Mouse (Mus musculus): ENCODE measurements around the gene Popdc2. TPM values are rescaled to one million over a fixed set of nuclear protein-coding genes. Genes with fewer than 3 reads are reported as not detected.
A peak's percentile ranks its signal among the peaks of the same experiment; 100 is the strongest.

Popdc2 gene
- total RNA-seq, 2 experiments from 2014 or later, result 0.23 to 0.42 TPM

GRCm38 (mm10) chr16:38376163-38376840, 14.3 kb downstream of the Popdc2 start:
- peak; percentile 58 to 66 for DNase-seq (ENCODE audit: low spot score in 2 of 2)

- no peak for DNase-seq (ENCODE audit: low spot score in 2 of 2)
Measured at GRCm38 (mm10) chr16:38376841-38377249, 14.8 kb downstream of the Popdc2 start.

GRCm38 (mm10) chr16:38377546-38377945, 15.5 kb downstream of the Popdc2 start:
- no peak for DNase-seq (ENCODE audit: low spot score in 2 of 2)

- no peak for DNase-seq (ENCODE audit: low spot score in 2 of 2)
Measured at GRCm38 (mm10) chr16:38378591-38378990, 16.6 kb downstream of the Popdc2 start.

- DNase-seq (ENCODE audit: low spot score in 2 of 2), result no peak
Measured at GRCm38 (mm10) chr16:38379088-38379487, 17.1 kb downstream of the Popdc2 start.

GRCm38 (mm10) chr16:38379493-38379892, 17.5 kb downstream of the Popdc2 start:
- no peak for DNase-seq (ENCODE audit: low spot score in 2 of 2)

GRCm38 (mm10) chr16:38379926-38380325, 17.9 kb downstream of the Popdc2 start:
- DNase-seq (ENCODE audit: low spot score in 2 of 2), result no peak

GRCm38 (mm10) chr16:38383683-38384082, 21.7 kb downstream of the Popdc2 start:
- no peak for DNase-seq (ENCODE audit: low spot score in 2 of 2)

GRCm38 (mm10) chr16:38385184-38385634, 23.2 kb downstream of the Popdc2 start:
- DNase-seq (ENCODE audit: low spot score in 2 of 2), result no peak

- DNase-seq (ENCODE audit: low spot score in 2 of 2), result no peak
Measured at GRCm38 (mm10) chr16:38385700-38386099, 23.7 kb downstream of the Popdc2 start.

- DNase-seq (ENCODE audit: low spot score in 2 of 2), result no peak
Measured at GRCm38 (mm10) chr16:38387389-38387788, 25.4 kb downstream of the Popdc2 start.

GRCm38 (mm10) chr16:38388757-38389156, 26.7 kb downstream of the Popdc2 start:
- DNase-seq (ENCODE audit: low spot score in 2 of 2), result no peak

- no peak for DNase-seq (ENCODE audit: low spot score in 2 of 2)
Measured at GRCm38 (mm10) chr16:38389284-38389893, 27.4 kb downstream of the Popdc2 start.

- no peak for DNase-seq (ENCODE audit: low spot score in 2 of 2)
Measured at GRCm38 (mm10) chr16:38390322-38390721, 28.3 kb downstream of the Popdc2 start.

- DNase-seq (ENCODE audit: low spot score in 2 of 2), result no peak
Measured at GRCm38 (mm10) chr16:38392126-38392894, 30.3 kb downstream of the Popdc2 start.

GRCm38 (mm10) chr16:38394191-38394618, 32.2 kb downstream of the Popdc2 start:
- no peak for DNase-seq (ENCODE audit: low spot score in 2 of 2)

GRCm38 (mm10) chr16:38395060-38395730, 33.2 kb downstream of the Popdc2 start:
- no peak for DNase-seq (ENCODE audit: low spot score in 2 of 2)

- peak; percentile 25 to 37 for DNase-seq (ENCODE audit: low spot score in 2 of 2)
Measured at GRCm38 (mm10) chr16:38396155-38396554, 34.1 kb downstream of the Popdc2 start.

GRCm38 (mm10) chr16:38398266-38398665, 36.3 kb downstream of the Popdc2 start:
- DNase-seq (ENCODE audit: low spot score in 2 of 2), result no peak

GRCm38 (mm10) chr16:38399076-38399475, 37.1 kb downstream of the Popdc2 start:
- no peak for DNase-seq (ENCODE audit: low spot score in 2 of 2)

GRCm38 (mm10) chr16:38399531-38400231, 37.7 kb downstream of the Popdc2 start:
- DNase-seq (ENCODE audit: low spot score in 2 of 2), result peak; percentile 52 to 57

Data from layer of hippocampus, postnatal 10 days (tissue).